Comparison of ENCODE assay signal across 16 mouse cellular contexts in genomic region chr6:66859391-66859790, GRCm38 (mm10). TPM values are rescaled to one million over a fixed set of nuclear protein-coding genes. Genes with fewer than 3 reads are reported as not detected.
"Had no signal": no experiment of that assay in that cellular context is flagged by ENCODE, and none has a peak within 500 bp of the region (broad histone marks: within the 10 kb centered on the region; RNA-seq: fewer than 3 reads in every experiment).

No protein-coding gene starts in this region.

- H3K36me3 ChIP-seq: hindbrain, embryonic 15.5 days; limb, embryonic 13.5 days; midbrain, embryonic 12.5 days; neural tube, embryonic 13.5 days had no signal

- H3K9ac ChIP-seq: hindbrain, embryonic 15.5 days; limb, embryonic 13.5 days; midbrain, embryonic 12.5 days; neural tube, embryonic 13.5 days had no signal

- DNase-seq: left cerebral cortex, postnatal 4 days; lung, adult 18-20 months; retina, postnatal 1 day; thymus, postnatal 36 days had no signal

- H3K4me1 ChIP-seq: hindbrain, embryonic 15.5 days; limb, embryonic 13.5 days; midbrain, embryonic 12.5 days; neural tube, embryonic 13.5 days had no signal

- H3K27me3 ChIP-seq: hindbrain, embryonic 15.5 days; limb, embryonic 13.5 days; midbrain, embryonic 12.5 days; neural tube, embryonic 13.5 days had no signal

- H3K4me2 ChIP-seq: hindbrain, embryonic 15.5 days; limb, embryonic 13.5 days; liver, embryonic 11.5 days; midbrain, embryonic 12.5 days; neural tube, embryonic 13.5 days had no signal

- H3K27ac ChIP-seq: hindbrain, embryonic 15.5 days; layer of hippocampus, adult 2 months; limb, embryonic 13.5 days; midbrain, embryonic 12.5 days; neural tube, embryonic 13.5 days had no signal

- ATAC-seq: midbrain, embryonic 16.5 days had no signal

- H3K9me3 ChIP-seq: hindbrain, embryonic 15.5 days; limb, embryonic 13.5 days; midbrain, embryonic 12.5 days; neural tube, embryonic 13.5 days had no signal

- H3K4me3 ChIP-seq: hindbrain, embryonic 15.5 days; layer of hippocampus, adult 2 months; limb, embryonic 13.5 days; midbrain, embryonic 12.5 days; neural tube, embryonic 13.5 days had no signal

RNA-seq across cellular contexts. Expression of gene Vmn1r39, which starts 49.0 kb away (rescaled TPM):
- total RNA-seq: layer of hippocampus, adult 2 months; layer of hippocampus, postnatal 10 days; left cerebral cortex, postnatal 4 days; megakaryocyte-erythroid progenitor cell, adult 5-6 weeks had no signal
- polyA plus RNA-seq: hindbrain, embryonic 15.5 days; limb, embryonic 13.5 days; liver, embryonic 11.5 days; lung, embryonic 16.5 days; midbrain, embryonic 12.5 days; midbrain, embryonic 16.5 days; neural tube, embryonic 13.5 days; stomach, embryonic 16.5 days; thymus, postnatal 0 days had no signal
